Mouse (Mus musculus) neural tube, embryonic 11.5 days (tissue): ENCODE data around the gene Vasn. TPM values are rescaled to one million over a fixed set of nuclear protein-coding genes. Genes with fewer than 3 reads are reported as not detected.
A peak's percentile ranks its signal among the peaks of the same experiment; 100 is the strongest.

Source experiments
- ATAC-seq: fragments of 200-750 bp; cut with Nextera tagmentation; 2 replicates; pipeline ENCODE4 v1.8.0; 2017; ENCODE audit warnings: moderate number of reproducible peaks, mild to moderate bottlenecking, moderate TSS enrichment, moderate library complexity; ENCODE audit not compliant: insufficient read depth, low FRiP score, low TSS enrichment
- DNase-seq: peaks from one replicate; pipeline ENCODE4 v3.0.0-alpha.2; 2015; ENCODE audit warnings: low spot score
- H3K27ac ChIP-seq: fragments of 300-500 bp; sonication (generic); 2 replicates; pipeline ENCODE4 v1.5.1; 2014; ENCODE audit warnings: low read depth, mild to moderate bottlenecking, low read length
- H3K27me3 ChIP-seq: fragments of 300-500 bp; sonication (generic); 2 replicates; pipeline ENCODE4 v1.6.1; 2014; ENCODE audit warnings: mild to moderate bottlenecking, low read length, mixed read lengths; ENCODE audit not compliant: control insufficient read depth, insufficient read depth
- H3K36me3 ChIP-seq: fragments of 300-500 bp; sonication (generic); 2 replicates; pipeline ENCODE4 v1.6.1; 2014; ENCODE audit warnings: mild to moderate bottlenecking, low read length, moderate library complexity, mixed read lengths; ENCODE audit not compliant: control insufficient read depth, insufficient read depth
- H3K4me1 ChIP-seq: fragments of 300-500 bp; sonication (generic); 2 replicates; pipeline ENCODE4 v1.6.1; 2014; ENCODE audit warnings: low read length, mixed read lengths; ENCODE audit not compliant: control insufficient read depth, insufficient read depth
- H3K4me2 ChIP-seq: fragments of 300-500 bp; sonication (generic); 2 replicates; pipeline ENCODE4 v1.6.1; 2014; ENCODE audit warnings: low read depth, mild to moderate bottlenecking, moderate library complexity
- H3K4me3 ChIP-seq: fragments of 300-500 bp; sonication (generic); 2 replicates; pipeline ENCODE4 v1.5.1; 2014; ENCODE audit warnings: low read depth, low read length
- H3K9ac ChIP-seq: fragments of 300-500 bp; sonication (generic); 2 replicates; pipeline ENCODE4 v1.6.1; 2014; ENCODE audit warnings: mild to moderate bottlenecking, low read length
- H3K9me3 ChIP-seq: fragments of 300-500 bp; sonication (generic); 2 replicates; pipeline ENCODE4 v1.6.1; 2016; ENCODE audit warnings: low read length; ENCODE audit not compliant: control insufficient read depth
- WGBS: fragments of 180-500 bp; shearing (Covaris S2); extraction: QIAGEN DNeasy Blood & Tissue Kit; methylation state at CpG from one replicate; pipeline ENCODE4 v1.1.7; 2014; 5-methylcytosine and 5-hydroxymethylcytosine counted together
- polyA plus RNA-seq: library from polyadenylated mRNA; unstranded; fragments of >200 nt; fragmentation: Nextera tagmentation; extraction: Ambion mirVana; gene quantifications from 2 replicates; pipeline ENCODE4 v1.2.1, GENCODE M21; 2014

Gene Vasn
- polyA plus RNA-seq, 1 experiment from 2014 or later: 11.1 TPM

DNA sequence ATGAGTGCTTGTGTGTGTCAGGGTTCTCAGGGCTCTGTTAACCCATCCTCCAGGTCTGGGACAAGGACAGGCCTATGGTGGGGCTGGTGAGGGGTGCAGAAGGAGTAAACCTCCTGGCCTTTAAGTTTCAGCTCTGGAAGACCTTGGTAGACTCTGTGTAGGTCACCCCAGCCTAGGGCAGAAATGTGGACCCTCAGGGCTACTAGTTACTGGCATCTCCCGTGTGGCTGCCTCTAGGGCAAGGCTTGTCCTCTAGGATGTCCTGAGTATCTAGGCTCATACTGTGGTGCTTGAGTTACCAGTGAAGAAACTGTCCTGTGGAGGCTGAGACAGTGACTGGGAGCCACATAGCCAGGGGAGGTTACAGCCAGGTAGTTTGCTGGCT lies 36.3 kb upstream of the Vasn start:
- WGBS: 44% methylated on average over 1 of the region's 1 CpGs
- no peak for DNase-seq
- no peaks in the 10 kb centered on the region for H3K36me3 ChIP-seq
- peak overlapping the region; percentile 70 for H3K27ac ChIP-seq
- ATAC-seq: no peak
- peak overlapping the region; percentile 39; the same call in 1 of the 2 replicates for H3K9ac ChIP-seq
- no peaks in the 10 kb centered on the region for H3K9me3 ChIP-seq
- H3K27me3 ChIP-seq: no peaks in the 10 kb centered on the region
- H3K4me2 ChIP-seq: no peak overlapping the region
- H3K4me1 ChIP-seq: peaks cover 87% of the 10 kb centered on the region
- H3K4me3 ChIP-seq: no peak overlapping the region

- ATAC-seq (no peak), DNase-seq (no peak)
- 71% methylated on average over 11 of the region's 11 CpGs for WGBS
- H3K27me3 ChIP-seq: no peaks in the 10 kb centered on the region
- H3K27ac ChIP-seq: no peak overlapping the region
- H3K4me3 ChIP-seq: no peak overlapping the region
- no peak overlapping the region for H3K4me2 ChIP-seq
- peaks cover 3% of the 10 kb centered on the region; the same call in 1 of the 2 replicates for H3K36me3 ChIP-seq
- H3K4me1 ChIP-seq: peaks cover 78% of the 10 kb centered on the region
- H3K9me3 ChIP-seq: no peaks in the 10 kb centered on the region
- H3K9ac ChIP-seq: no peak overlapping the region
These were observed 35.4 kb upstream of the Vasn start for GRCm38 (mm10) chr16:4604293-4604837.

- Histone ChIP-seq H3K4me2 (no peak overlapping the region), H3K9me3 (no peaks in the 10 kb centered on the region), H3K36me3 (peaks cover 3% of the 10 kb centered on the region; the same call in 1 of the 2 replicates), H3K9ac (no peak overlapping the region), H3K27ac (0 out of 2 replicates have a peak overlapping the region, but pooled peaks have one; percentile 44), H3K27me3 (no peaks in the 10 kb centered on the region), H3K4me3 (no peak overlapping the region), H3K4me1 (peaks cover 66% of the 10 kb centered on the region)
- 42% methylated on average over 13 of the region's 13 CpGs for WGBS
- ATAC-seq (peak; percentile 39; the same call in 1 of the 2 replicates), DNase-seq (peak; percentile 46)
These were observed 34.1 kb upstream of the Vasn start for GRCm38 (mm10) chr16:4605514-4606131.

DNA sequence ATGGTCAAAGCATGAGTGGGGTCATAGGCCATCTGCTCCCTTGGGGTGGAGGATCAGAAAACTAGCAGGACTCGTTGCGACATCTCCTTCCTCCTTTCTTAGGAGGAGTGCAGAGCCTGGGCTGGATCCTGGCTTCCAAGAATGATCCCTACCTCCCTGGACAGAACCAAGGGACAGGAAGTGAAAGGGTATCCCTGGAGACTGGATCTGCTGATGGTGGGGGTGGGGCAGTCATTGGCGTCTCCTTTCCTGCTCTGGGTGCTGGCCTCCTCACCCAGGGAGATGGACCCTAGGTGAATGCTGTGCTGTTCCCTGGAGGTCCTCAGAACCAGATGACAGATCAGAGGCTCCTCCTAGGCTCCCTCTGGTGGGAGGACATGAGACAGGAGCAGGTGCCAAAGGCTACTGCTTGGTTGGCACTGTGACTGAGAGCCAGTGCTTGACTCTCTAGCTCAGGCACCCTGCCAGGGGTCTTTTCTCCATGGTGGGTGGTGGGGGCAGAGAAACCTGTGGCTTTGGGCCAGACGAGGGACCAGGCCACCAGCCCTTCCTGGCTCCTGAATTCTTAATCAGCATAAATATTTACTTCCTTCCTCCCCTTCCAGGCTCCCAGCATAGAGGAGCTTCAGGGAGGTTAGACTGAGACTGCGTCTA lies 33.2 kb upstream of the Vasn start:
- H3K36me3 ChIP-seq: peaks cover 5% of the 10 kb centered on the region
- ATAC-seq (no peak), DNase-seq (no peak)
- no peak overlapping the region for H3K4me2 ChIP-seq
- WGBS: 39% methylated on average over 5 of the region's 5 CpGs
- no peaks in the 10 kb centered on the region for H3K27me3 ChIP-seq
- no peak overlapping the region for H3K4me3 ChIP-seq
- 0 out of 2 replicates have a peak overlapping the region, but pooled peaks have one; percentile 44 for H3K27ac ChIP-seq
- H3K9me3 ChIP-seq: no peaks in the 10 kb centered on the region
- no peak overlapping the region; the same call in 1 of the 2 replicates for H3K9ac ChIP-seq
- peaks cover 59% of the 10 kb centered on the region for H3K4me1 ChIP-seq

DNA sequence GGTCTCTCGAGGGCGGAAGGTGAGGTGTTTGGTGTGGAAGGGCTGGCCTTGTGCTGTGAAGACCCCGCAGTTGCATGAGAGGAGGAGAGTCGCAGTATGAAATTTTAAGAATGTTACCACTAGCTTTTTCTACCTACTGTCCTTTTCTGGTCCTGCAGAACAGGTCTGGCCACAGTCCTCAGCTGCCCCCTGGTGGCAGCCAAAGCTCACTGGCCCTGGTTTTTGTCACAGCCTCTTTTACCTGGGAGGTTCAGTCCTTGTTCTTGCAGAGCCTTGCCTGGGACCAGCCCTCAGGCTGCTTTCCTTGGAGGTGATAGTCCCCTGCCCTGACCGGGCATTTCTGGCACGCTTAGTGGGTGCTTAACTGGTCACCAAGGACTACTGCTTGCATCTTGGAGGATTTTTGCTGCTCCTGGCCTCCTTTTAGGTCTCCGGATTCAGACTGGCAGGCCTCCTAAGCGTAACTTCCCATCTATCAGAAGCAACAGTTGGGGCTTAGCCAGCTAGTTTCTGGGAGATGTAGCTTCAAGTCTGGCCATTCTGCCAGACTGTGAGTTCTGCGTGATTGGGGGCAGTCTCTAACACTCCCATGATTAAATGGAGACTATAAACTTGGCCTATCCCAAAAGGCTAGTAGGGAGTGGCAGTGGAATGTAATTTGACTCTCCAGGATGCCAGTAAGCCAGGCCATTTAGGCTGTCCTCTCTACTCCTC lies 31.8 kb upstream of the Vasn start:
- ATAC-seq (no peak), DNase-seq (peak; percentile 85)
- Histone ChIP-seq H3K4me1 (peaks cover 48% of the 10 kb centered on the region), H3K27ac (no peak overlapping the region), H3K27me3 (no peaks in the 10 kb centered on the region), H3K9me3 (no peaks in the 10 kb centered on the region), H3K4me3 (no peak overlapping the region), H3K4me2 (no peak overlapping the region), H3K9ac (no peak overlapping the region), H3K36me3 (peaks cover 13% of the 10 kb centered on the region)
- WGBS: 55% methylated on average over 9 of the region's 9 CpGs

GRCm38 (mm10) chr16:4608532-4609059 lies 31.1 kb upstream of the Vasn start:
- no peak overlapping the region for H3K4me2 ChIP-seq
- H3K27me3 ChIP-seq: no peaks in the 10 kb centered on the region
- H3K4me3 ChIP-seq: no peak overlapping the region
- ATAC-seq (no peak), DNase-seq (no peak)
- no peaks in the 10 kb centered on the region for H3K9me3 ChIP-seq
- peaks cover 42% of the 10 kb centered on the region for H3K4me1 ChIP-seq
- H3K36me3 ChIP-seq: peaks cover 20% of the 10 kb centered on the region
- no peak overlapping the region for H3K9ac ChIP-seq
- no peak overlapping the region for H3K27ac ChIP-seq
- whole genome bisulfite sequencing: 88% methylated on average over 18 of the region's 19 CpGs

GRCm38 (mm10) chr16:4611193-4611592 lies 28.5 kb upstream of the Vasn start:
- Histone ChIP-seq H3K4me1 (peaks cover 16% of the 10 kb centered on the region), H3K9me3 (no peaks in the 10 kb centered on the region), H3K4me2 (no peak overlapping the region), H3K27me3 (no peaks in the 10 kb centered on the region), H3K27ac (no peak overlapping the region), H3K36me3 (peaks cover 31% of the 10 kb centered on the region), H3K9ac (no peak overlapping the region), H3K4me3 (no peak overlapping the region)
- ATAC-seq (no peak), DNase-seq (no peak)
- 96% methylated on average over 5 of the region's 5 CpGs for WGBS

DNA sequence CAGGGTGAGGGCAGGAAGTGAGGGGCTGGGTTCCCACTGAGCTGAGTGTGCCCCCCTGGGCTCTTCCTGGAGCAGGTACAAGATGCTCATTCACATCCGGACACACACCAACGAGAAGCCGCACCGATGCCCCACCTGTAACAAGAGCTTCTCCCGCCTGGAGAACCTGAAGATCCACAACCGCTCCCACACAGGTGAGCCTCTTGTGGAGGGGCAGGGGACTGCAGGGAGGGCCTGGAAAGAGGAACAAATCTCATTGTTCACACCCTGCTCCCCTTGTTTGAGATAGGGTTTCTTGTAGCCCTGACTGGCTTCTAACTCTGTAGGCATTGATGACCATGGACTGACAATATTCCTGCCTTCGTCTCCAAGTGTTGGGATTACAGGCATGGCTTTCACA lies 28.1 kb upstream of the Vasn start:
- H3K27ac ChIP-seq: no peak overlapping the region
- no peak overlapping the region for H3K4me2 ChIP-seq
- WGBS: 94% methylated on average over 7 of the region's 7 CpGs
- no peak for DNase-seq
- peaks cover 11% of the 10 kb centered on the region for H3K4me1 ChIP-seq
- H3K36me3 ChIP-seq: peaks cover 31% of the 10 kb centered on the region
- no peaks in the 10 kb centered on the region for H3K9me3 ChIP-seq
- ATAC-seq: no peak
- no peak overlapping the region for H3K9ac ChIP-seq
- H3K27me3 ChIP-seq: no peaks in the 10 kb centered on the region
- H3K4me3 ChIP-seq: no peak overlapping the region
